In the genomic region with DNA sequence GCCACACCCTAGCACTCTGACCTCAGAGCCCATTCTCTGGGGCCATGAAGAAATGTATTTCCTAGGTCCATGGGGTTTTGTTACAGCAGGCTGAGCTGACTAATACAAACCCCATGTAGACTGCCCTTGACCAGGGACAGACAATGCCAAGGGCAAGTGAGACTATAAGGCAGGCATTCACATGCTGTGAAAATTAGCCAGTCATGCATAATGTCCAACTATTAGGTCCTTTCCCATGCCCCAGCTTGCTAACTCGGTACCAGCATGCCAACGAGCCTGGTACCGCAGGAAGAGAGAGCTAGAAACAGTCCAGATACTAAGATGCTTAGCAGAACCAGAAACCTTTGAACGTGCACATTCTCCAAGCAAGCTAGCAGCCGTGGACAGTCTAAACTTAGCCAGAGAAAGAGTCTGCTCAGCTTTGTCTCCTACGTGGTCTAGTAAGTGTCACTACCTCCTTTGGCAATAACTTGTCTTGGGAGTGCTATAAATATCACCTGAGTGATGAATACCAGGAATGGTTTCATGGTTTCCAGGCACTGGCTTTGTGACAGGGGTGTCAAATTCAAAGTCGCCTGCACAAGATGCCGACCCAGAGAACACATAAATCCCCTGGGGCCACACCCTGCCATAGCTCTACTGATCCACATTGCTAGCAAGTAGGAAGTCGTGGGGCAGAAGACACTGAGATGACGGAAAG, we compare ENCODE assay signal across 11 mouse cellular contexts. TPM values are rescaled to one million over a fixed set of nuclear protein-coding genes. Genes with fewer than 3 reads are reported as not detected.
A peak's percentile ranks its signal among the peaks of the same experiment; 100 is the strongest.
DNase-seq lines count a peak whose midpoint lies in the region; ATAC-seq and TF ChIP-seq lines count a peak whose summit lies in the region.
"Had no signal": no experiment of that assay in that cellular context is flagged by ENCODE, and none has a peak within 500 bp of the region (broad histone marks: within the 10 kb centered on the region; RNA-seq: fewer than 3 reads in every experiment).

No protein-coding gene starts in this region.

- 56% methylated on average over 10 of the region's 10 CpGs for WGBS in limb, embryonic 12.5 days
- 70% methylated on average over 10 of the region's 10 CpGs for WGBS in limb, embryonic 10.5 days
- WGBS in heart, embryonic 12.5 days = 48% methylated on average over 10 of the region's 10 CpGs

- peaks cover 15% of the 10 kb centered on the region for H3K4me1 ChIP-seq in limb, embryonic 12.5 days (replicated peaks)
- peaks cover 10% of the 10 kb centered on the region; the same call in 1 of the 2 replicates for H3K4me1 ChIP-seq in limb, embryonic 10.5 days
- H3K4me1 ChIP-seq in heart, embryonic 12.5 days (replicated peaks) = peaks cover 63% of the 10 kb centered on the region
- H3K4me1 ChIP-seq: hindbrain, embryonic 12.5 days had no signal

- H3K9ac ChIP-seq in limb, embryonic 12.5 days (replicated peaks) = no peak overlapping the region
- H3K9ac ChIP-seq in heart, embryonic 12.5 days = 0 out of 2 replicates have a peak overlapping the region, but pooled peaks have one; percentile 19
- H3K9ac ChIP-seq: hindbrain, embryonic 12.5 days; liver, embryonic 14.5 days had no signal

- H3K36me3 ChIP-seq in limb, embryonic 12.5 days = no peaks in the 10 kb centered on the region
- no peaks in the 10 kb centered on the region for H3K36me3 ChIP-seq in limb, embryonic 10.5 days
- H3K36me3 ChIP-seq in heart, embryonic 12.5 days = no peaks in the 10 kb centered on the region
- H3K36me3 ChIP-seq: hindbrain, embryonic 12.5 days had no signal

- H3K9me3 ChIP-seq in limb, embryonic 12.5 days = no peaks in the 10 kb centered on the region
- no peaks in the 10 kb centered on the region for H3K9me3 ChIP-seq in limb, embryonic 10.5 days (replicated peaks)
- no peaks in the 10 kb centered on the region for H3K9me3 ChIP-seq in heart, embryonic 12.5 days (replicated peaks)
- H3K9me3 ChIP-seq: hindbrain, embryonic 12.5 days had no signal

- H3K4me2 ChIP-seq in limb, embryonic 12.5 days = no peak overlapping the region
- peak overlapping the region; percentile 36 for H3K4me2 ChIP-seq in heart, embryonic 12.5 days
- H3K4me2 ChIP-seq: hindbrain, embryonic 12.5 days had no signal

- no peak for TF ChIP-seq CTCF in gastrocnemius, adult 2 months (IDR thresholded peaks at IDR 0.05)

- no peak for ATAC-seq in limb, embryonic 12.5 days (ENCODE audit: insufficient number of reproducible peaks, insufficient read depth, low FRiP score, low TSS enrichment, low read depth)
- peak; percentile 62; the same call in 1 of the 2 replicates for ATAC-seq in heart, embryonic 12.5 days (ENCODE audit: insufficient number of reproducible peaks, low FRiP score)

- H3K4me3 ChIP-seq in limb, embryonic 12.5 days (replicated peaks) = no peak overlapping the region
- no peak overlapping the region for H3K4me3 ChIP-seq in limb, embryonic 10.5 days
- H3K4me3 ChIP-seq in gastrocnemius, adult 2 months = peak overlapping the region; percentile 50
- H3K4me3 ChIP-seq in heart, embryonic 12.5 days = no peak overlapping the region
- H3K4me3 ChIP-seq: hindbrain, embryonic 12.5 days; left cerebral cortex, adult 2 months had no signal

- no peaks in the 10 kb centered on the region for H3K27me3 ChIP-seq in limb, embryonic 12.5 days
- no peaks in the 10 kb centered on the region for H3K27me3 ChIP-seq in limb, embryonic 10.5 days (ENCODE audit: low read depth, poor library complexity, severe bottlenecking)
- H3K27me3 ChIP-seq in heart, embryonic 12.5 days (replicated peaks) = no peaks in the 10 kb centered on the region
- H3K27me3 ChIP-seq: hindbrain, embryonic 12.5 days had no signal

- H3K27ac ChIP-seq in limb, embryonic 12.5 days = 0 out of 2 replicates have a peak overlapping the region, but pooled peaks have one; percentile 29
- no peak overlapping the region for H3K27ac ChIP-seq in limb, embryonic 10.5 days
- H3K27ac ChIP-seq in gastrocnemius, adult 2 months = peak overlapping the region; percentile 93
- peak overlapping the region; percentile 99 for H3K27ac ChIP-seq in heart, embryonic 12.5 days (ENCODE audit: poor library complexity, severe bottlenecking)
- H3K27ac ChIP-seq: hindbrain, embryonic 12.5 days; left cerebral cortex, adult 2 months; liver, embryonic 14.5 days had no signal

- DNase-seq in limb, embryonic 10.5 days (ENCODE audit: low spot score) = no peak
- DNase-seq in gastrocnemius, adult 2 months = peak; percentile 89
- peak; percentile 31 for DNase-seq in telencephalon, adult 2 months (ENCODE audit: low read depth, low spot score)
- no peak for DNase-seq in thymus, postnatal 25 days
- no peak for DNase-seq in urinary bladder, adult 2 months (ENCODE audit: low spot score)
- DNase-seq: cerebellum, postnatal 14 days had no signal

- intact Hi-C loops in gastrocnemius, adult 2 months (cut with DNase I) = loop anchor here (5.0 kb wide), 1 partner anchor 51 kb away; no protein-coding TSS in a partner anchor

RNA-seq across cellular contexts. Expression of a gene that starts 22.2 kb away (rescaled TPM):
- polyA plus RNA-seq in limb, embryonic 12.5 days (2016; fragmentation: Nextera tagmentation; extraction: Ambion mirVana) = 36.3 and 37.3 TPM in 2 replicates
- polyA plus RNA-seq in limb, embryonic 10.5 days (2016; fragmentation: Nextera tagmentation; extraction: Ambion mirVana) = 40.2 and 41.5 TPM in 2 replicates
- 10 to 100 TPM; 82.5 to 83.1 TPM for total RNA-seq in gastrocnemius, adult 2 months (2021)
- polyA plus RNA-seq in heart, embryonic 12.5 days (2016; fragmentation: Nextera tagmentation; extraction: Ambion mirVana) = 57.3 and 58.9 TPM in 2 replicates
- 5.6 and 7.4 TPM in 2 replicates for polyA plus RNA-seq in urinary bladder, adult 2 months (2012; rRNA removed)

Comparison
In these comparisons a context has a peak if more than half of its experiments do, and no peak if none do; other contexts are left out.
1. DNase-seq: peak in gastrocnemius, adult 2 months (single experiment) and telencephalon, adult 2 months (single experiment); none in limb, embryonic 10.5 days (single experiment), thymus, postnatal 25 days (single experiment) and urinary bladder, adult 2 months (single experiment).